Mouse (Mus musculus) heart, embryonic 14.5 days (tissue): ENCODE data around the gene Hdhd5. TPM values are rescaled to one million over a fixed set of nuclear protein-coding genes. Genes with fewer than 3 reads are reported as not detected.

ENCODE experiments used
- ATAC-seq: fragments of 200-750 bp; cut with Nextera tagmentation; 2 replicates; pipeline ENCODE4 v1.8.0; 2017; ENCODE audit warnings: low read depth, moderate TSS enrichment; ENCODE audit not compliant: insufficient number of reproducible peaks, insufficient read depth, low FRiP score
- H3K27ac ChIP-seq, 2 experiments: fragments of 200-500 bp in 1 of 2; fragments of 300-500 bp in 1 of 2; sonication (generic) in 1 of 2; replicated peaks in 1 of 2; 2 replicates each; pipeline ENCODE4 v1.5.1; 2012 to 2014; ENCODE audit warnings: low read depth in 2 of 2, low read length in 2 of 2, control low read depth in 1 of 2, mild to moderate bottlenecking in 1 of 2, mixed read lengths in 1 of 2; ENCODE audit not compliant: control insufficient read depth in 1 of 2, insufficient read depth in 1 of 2
- H3K27me3 ChIP-seq: fragments of 300-500 bp; sonication (generic); 2 replicates; pipeline ENCODE4 v1.6.1; 2014; ENCODE audit warnings: mild to moderate bottlenecking, low read length, control low read depth; ENCODE audit not compliant: control insufficient read depth, insufficient read depth
- H3K36me3 ChIP-seq: fragments of 300-500 bp; sonication (generic); 2 replicates; pipeline ENCODE4 v1.6.1; 2014; ENCODE audit warnings: mild to moderate bottlenecking, control low read depth, low read length, mixed read lengths; ENCODE audit not compliant: control insufficient read depth, insufficient read depth
- H3K4me1 ChIP-seq, 2 experiments: fragments of 200-500 bp in 1 of 2; fragments of 300-500 bp in 1 of 2; sonication (generic) in 1 of 2; 2 replicates each; pipeline ENCODE4 v1.6.1; 2012 to 2014; ENCODE audit warnings: low read length in 2 of 2, control low read depth in 1 of 2, mixed read lengths in 1 of 2; ENCODE audit not compliant: control insufficient read depth in 2 of 2, insufficient read depth in 2 of 2
- H3K4me2 ChIP-seq: fragments of 300-500 bp; sonication (generic); 2 replicates; pipeline ENCODE4 v1.6.1; 2014; ENCODE audit warnings: mild to moderate bottlenecking, low read length
- H3K4me3 ChIP-seq, 2 experiments: fragments of 200-500 bp in 1 of 2; fragments of 300-500 bp in 1 of 2; sonication (generic) in 1 of 2; 2 replicates each; pipeline ENCODE4 v1.5.1; 2012 to 2014; ENCODE audit warnings: low read length in 2 of 2, mild to moderate bottlenecking in 2 of 2, control low read depth in 1 of 2, low read depth in 1 of 2, moderate library complexity in 1 of 2; ENCODE audit not compliant: control insufficient read depth in 1 of 2, insufficient read depth in 1 of 2
- H3K9ac ChIP-seq: fragments of 300-500 bp; sonication (generic); 2 replicates; pipeline ENCODE4 v1.6.1; 2014; ENCODE audit warnings: mild to moderate bottlenecking, low read length
- H3K9me3 ChIP-seq: fragments of 300-500 bp; sonication (generic); 2 replicates; pipeline ENCODE4 v1.6.1; 2016; ENCODE audit warnings: low read length, control low read depth; ENCODE audit not compliant: control insufficient read depth
- WGBS: fragments of 180-500 bp; shearing (Covaris S2); extraction: QIAGEN DNeasy Blood & Tissue Kit; methylation state at CpG from one replicate; pipeline ENCODE4 v1.1.7; 2014; 5-methylcytosine and 5-hydroxymethylcytosine counted together
- polyA plus RNA-seq: library from polyadenylated mRNA; unstranded; fragments of >200 nt; fragmentation: Nextera tagmentation; extraction: Ambion mirVana; gene quantifications from 2 replicates; pipeline ENCODE4 v1.2.1, GENCODE M21; 2014

Gene Hdhd5
- polyA plus RNA-seq, 1 experiment from 2014 or later = 14.1 TPM

DNA sequence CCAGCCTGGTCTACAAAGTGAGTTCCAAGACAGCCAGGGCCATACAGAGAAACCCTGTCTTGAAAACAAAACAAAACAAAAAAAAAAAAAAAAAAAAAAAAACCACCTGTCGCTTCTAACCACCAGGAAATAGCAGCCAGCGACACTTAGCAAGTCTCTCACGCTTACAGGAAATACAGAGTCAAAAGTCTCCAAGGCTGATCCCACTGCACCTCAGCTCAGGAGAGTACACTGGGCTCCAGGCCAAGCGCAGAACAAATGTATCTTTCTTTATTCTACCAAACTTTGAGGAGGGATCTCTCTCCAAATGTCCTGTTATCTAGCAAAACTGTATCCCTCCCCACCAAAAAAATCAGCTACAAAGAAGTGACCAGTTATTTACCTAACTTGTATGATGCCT lies 2.0 kb downstream of the Hdhd5 start:
- Histone ChIP-seq H3K4me3 (no peak overlapping the region), H3K4me1 (peaks cover 2 to 8% of the 10 kb centered on the region in 2 experiments; a peak in 3 of 4 replicates), H3K9ac (no peak overlapping the region), H3K27me3 (no peaks in the 10 kb centered on the region), H3K4me2 (no peak overlapping the region), H3K27ac (no peak overlapping the region), H3K9me3 (no peaks in the 10 kb centered on the region), H3K36me3 (no peaks in the 10 kb centered on the region)
- ATAC-seq = no peak
- WGBS = 59% methylated on average over 4 of the region's 4 CpGs

GRCm38 (mm10) chr6:120524796-120525195 lies 6.3 kb downstream of the Hdhd5 start:
- no peak overlapping the region for H3K4me2 ChIP-seq
- no peaks in the 10 kb centered on the region for H3K27me3 ChIP-seq
- peaks cover 0 to under 1% of the 10 kb centered on the region in 2 experiments; a peak in 1 of 4 replicates for H3K4me1 ChIP-seq
- no peak overlapping the region for H3K4me3 ChIP-seq
- 91% methylated on average over 5 of the region's 5 CpGs for WGBS
- H3K9me3 ChIP-seq = no peaks in the 10 kb centered on the region
- peaks cover 33% of the 10 kb centered on the region for H3K36me3 ChIP-seq
- no peak overlapping the region for H3K27ac ChIP-seq
- ATAC-seq = no peak
- H3K9ac ChIP-seq = no peak overlapping the region

DNA sequence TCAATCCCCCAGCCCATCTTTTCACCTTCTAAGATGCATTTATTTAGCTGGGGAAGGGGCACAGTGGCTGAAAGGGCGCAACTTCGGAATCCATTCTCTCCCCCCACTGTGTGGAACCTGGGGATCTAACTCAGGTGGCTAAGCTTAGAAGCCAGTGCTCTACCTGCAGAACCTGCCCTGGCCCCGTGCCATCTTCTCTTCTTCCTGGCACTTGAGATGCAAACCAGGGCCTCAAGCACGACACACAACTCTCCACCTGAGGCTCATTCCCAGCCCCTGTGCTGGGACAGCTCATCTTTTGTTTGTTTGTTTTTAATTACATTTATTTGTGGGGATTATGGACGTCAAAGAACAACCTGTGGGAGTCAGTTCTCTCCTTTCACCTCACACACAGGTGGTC lies 11.5 kb downstream of the Hdhd5 start:
- peaks cover 45% of the 10 kb centered on the region for H3K36me3 ChIP-seq
- no peaks in the 10 kb centered on the region for H3K4me1 ChIP-seq
- H3K9me3 ChIP-seq = no peaks in the 10 kb centered on the region
- WGBS = 85% methylated on average over 5 of the region's 5 CpGs
- H3K9ac ChIP-seq = no peak overlapping the region
- H3K27ac ChIP-seq = no peak overlapping the region
- ATAC-seq = no peak
- H3K4me2 ChIP-seq = no peak overlapping the region
- H3K27me3 ChIP-seq = no peaks in the 10 kb centered on the region
- H3K4me3 ChIP-seq = no peak overlapping the region

- H3K4me2 ChIP-seq = no peak overlapping the region
- H3K4me1 ChIP-seq = no peaks in the 10 kb centered on the region
- 85% methylated on average over 5 of the region's 5 CpGs for WGBS
- H3K9ac ChIP-seq = no peak overlapping the region
- no peak for ATAC-seq
- H3K27ac ChIP-seq = no peak overlapping the region
- H3K4me3 ChIP-seq = no peak overlapping the region
- H3K36me3 ChIP-seq = peaks cover 50% of the 10 kb centered on the region
- H3K9me3 ChIP-seq = no peaks in the 10 kb centered on the region
- no peaks in the 10 kb centered on the region for H3K27me3 ChIP-seq
Measured at GRCm38 (mm10) chr6:120517311-120517710, 13.8 kb downstream of the Hdhd5 start.

DNA sequence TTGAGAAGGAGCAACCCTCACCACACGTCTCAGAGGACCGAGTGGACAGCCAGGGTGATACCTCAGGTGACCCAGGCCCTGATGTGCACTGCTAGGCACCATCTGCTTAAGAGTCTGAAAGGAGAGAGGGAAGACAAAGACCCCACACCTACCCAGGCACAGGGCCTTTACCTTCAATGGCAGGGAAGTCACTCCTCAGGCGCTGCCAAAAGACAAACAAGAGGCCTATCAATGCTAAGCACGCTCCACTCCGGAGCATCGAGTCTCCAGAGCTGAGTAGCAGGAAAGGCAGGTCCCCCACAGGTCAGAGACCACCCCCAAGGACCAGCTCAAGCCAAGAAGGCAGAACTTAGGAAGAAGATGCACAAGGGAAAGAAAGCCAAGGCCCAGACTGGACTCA lies 14.2 kb downstream of the Hdhd5 start:
- Histone ChIP-seq H3K4me3 (no peak overlapping the region), H3K4me1 (no peaks in the 10 kb centered on the region), H3K27me3 (no peaks in the 10 kb centered on the region), H3K9ac (no peak overlapping the region), H3K4me2 (no peak overlapping the region), H3K27ac (no peak overlapping the region), H3K9me3 (no peaks in the 10 kb centered on the region), H3K36me3 (peaks cover 46% of the 10 kb centered on the region)
- WGBS = 75% methylated on average over 6 of the region's 6 CpGs
- no peak for ATAC-seq

- H3K27ac ChIP-seq = no peak overlapping the region
- H3K27me3 ChIP-seq = no peaks in the 10 kb centered on the region
- H3K4me3 ChIP-seq = no peak overlapping the region
- H3K4me2 ChIP-seq = no peak overlapping the region
- H3K4me1 ChIP-seq = no peaks in the 10 kb centered on the region
- H3K9ac ChIP-seq = no peak overlapping the region
- no peaks in the 10 kb centered on the region for H3K9me3 ChIP-seq
- WGBS = 59% methylated on average over 4 of the region's 4 CpGs
- ATAC-seq = no peak
- H3K36me3 ChIP-seq = peaks cover 46% of the 10 kb centered on the region
Measured at GRCm38 (mm10) chr6:120516422-120516821, 14.7 kb downstream of the Hdhd5 start.

DNA sequence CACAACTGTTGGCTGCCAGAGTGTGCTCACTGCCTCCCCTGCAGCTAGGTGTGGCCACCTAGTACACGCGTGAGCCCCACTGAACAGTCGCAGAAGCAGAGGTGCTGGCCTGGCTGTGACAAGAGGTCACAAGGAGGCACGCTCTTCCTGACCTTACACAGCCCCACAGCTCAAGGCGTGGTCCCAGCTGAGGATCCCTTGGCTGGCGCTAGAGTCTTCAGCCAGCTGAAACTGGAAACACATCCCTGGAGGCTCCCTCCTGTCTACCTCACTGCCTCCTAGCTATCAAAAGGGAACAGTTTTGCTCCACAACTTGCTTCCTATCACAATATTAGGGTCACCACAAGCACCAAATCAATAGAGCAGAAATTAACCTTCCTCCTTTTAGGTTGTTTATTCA lies 19.9 kb downstream of the Hdhd5 start:
- ATAC-seq = no peak

GRCm38 (mm10) chr6:120510425-120510824 lies 20.7 kb downstream of the Hdhd5 start:
- no peak for ATAC-seq
- Histone ChIP-seq H3K9ac (no peak overlapping the region), H3K27ac (no peak overlapping the region), H3K4me1 (no peaks in the 10 kb centered on the region), H3K9me3 (no peaks in the 10 kb centered on the region), H3K36me3 (peaks cover 45% of the 10 kb centered on the region), H3K4me2 (no peak overlapping the region), H3K27me3 (no peaks in the 10 kb centered on the region), H3K4me3 (no peak overlapping the region)
- WGBS = 88% methylated on average over 8 of the region's 8 CpGs

More for the DNA sequence above, 19.9 kb downstream of the Hdhd5 start:
- Histone ChIP-seq H3K4me3 (no peak overlapping the region), H3K4me1 (no peaks in the 10 kb centered on the region), H3K9me3 (no peaks in the 10 kb centered on the region), H3K36me3 (peaks cover 49% of the 10 kb centered on the region), H3K27ac (no peak overlapping the region), H3K4me2 (no peak overlapping the region), H3K9ac (no peak overlapping the region), H3K27me3 (no peaks in the 10 kb centered on the region)
- 86% methylated on average over 6 of the region's 6 CpGs for WGBS
